ENCODE assay signal across 9 mouse cellular contexts in the genomic region with DNA sequence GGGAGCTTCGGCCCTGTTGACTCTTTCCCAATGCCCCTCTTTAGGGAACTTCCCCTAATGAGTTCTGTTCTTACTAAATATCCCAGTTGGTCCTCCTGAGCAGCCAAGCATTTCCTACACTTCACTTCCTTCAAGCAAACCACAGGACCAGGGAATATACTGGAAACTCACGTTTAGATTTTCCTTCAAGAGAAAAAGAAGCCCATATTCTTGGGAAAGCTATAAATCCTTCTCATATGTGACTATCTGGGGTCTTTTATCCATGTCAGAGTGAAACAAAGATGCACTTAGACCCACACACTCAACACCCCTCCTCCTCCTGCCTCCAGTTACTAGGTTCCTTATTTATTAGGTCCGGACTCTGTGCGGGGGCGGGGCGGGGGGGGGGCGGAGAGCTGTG. TPM values are rescaled to one million over a fixed set of nuclear protein-coding genes. Genes with fewer than 3 reads are reported as not detected.
DNase-seq lines count a peak whose midpoint lies in the region; ATAC-seq and TF ChIP-seq lines count a peak whose summit lies in the region.
"Had no signal": no experiment of that assay in that cellular context is flagged by ENCODE, and none has a peak within 500 bp of the region (broad histone marks: within the 10 kb centered on the region; RNA-seq: fewer than 3 reads in every experiment).

No protein-coding gene starts in this region.

- no peak for DNase-seq in gastrocnemius, adult 2 months
- no peak for DNase-seq in gastrocnemius, postnatal 14 days
- DNase-seq in neural tube, embryonic 11.5 days (ENCODE audit: low spot score), result no peak
- DNase-seq in neural tube, embryonic 10.5 days (ENCODE audit: extremely low spot score, low spot score), result no peak
- no peak for DNase-seq in liver, embryonic 13.5 days
- DNase-seq in spleen, postnatal 4 days (ENCODE audit: low spot score in 2 of 2), result no peak
- no peak for DNase-seq in right cerebral cortex, adult 18-20 months
- no peak for DNase-seq in layer of hippocampus, postnatal 10 days (ENCODE audit: low spot score in 2 of 2)
- DNase-seq: kidney, postnatal 4 days had no signal

- H3K4me3 ChIP-seq in gastrocnemius, adult 2 months, result peak overlapping the region; percentile 68
- peak overlapping the region; percentile 59 for H3K4me3 ChIP-seq in neural tube, embryonic 11.5 days (ENCODE audit: low read depth, low read length)
- no peak overlapping the region for H3K4me3 ChIP-seq in liver, embryonic 13.5 days (replicated peaks)

- no peaks in the 10 kb centered on the region for H3K4me1 ChIP-seq in neural tube, embryonic 11.5 days (ENCODE audit: control insufficient read depth, insufficient read depth, low read length)
- H3K4me1 ChIP-seq in liver, embryonic 13.5 days (replicated peaks), result no peaks in the 10 kb centered on the region

- no peak for TF ChIP-seq CTCF in gastrocnemius, adult 2 months (IDR thresholded peaks at IDR 0.05)

- H3K27me3 ChIP-seq in neural tube, embryonic 11.5 days (ENCODE audit: control insufficient read depth, insufficient read depth, low read length), result no peaks in the 10 kb centered on the region
- peaks cover 19% of the 10 kb centered on the region for H3K27me3 ChIP-seq in liver, embryonic 13.5 days

- intact Hi-C loops in gastrocnemius, adult 2 months (cut with DNase I), result no loop called here
- intact Hi-C loops in gastrocnemius, postnatal 14 days (cut with DNase I; ENCODE audit: low total_unique reads), result no loop called here

- H3K27ac ChIP-seq in gastrocnemius, adult 2 months, result no peak overlapping the region
- no peak overlapping the region for H3K27ac ChIP-seq in neural tube, embryonic 11.5 days (ENCODE audit: low read depth, low read length)
- H3K27ac ChIP-seq in liver, embryonic 13.5 days, result no peak overlapping the region

- H3K9me3 ChIP-seq in neural tube, embryonic 11.5 days (ENCODE audit: control insufficient read depth, low read length), result no peaks in the 10 kb centered on the region
- H3K9me3 ChIP-seq in liver, embryonic 13.5 days (replicated peaks), result no peaks in the 10 kb centered on the region

- H3K36me3 ChIP-seq in neural tube, embryonic 11.5 days (ENCODE audit: control insufficient read depth, insufficient read depth, low read length), result no peaks in the 10 kb centered on the region
- no peaks in the 10 kb centered on the region for H3K36me3 ChIP-seq in liver, embryonic 13.5 days

- peak overlapping the region; percentile 66; the same call in 1 of the 2 replicates for H3K9ac ChIP-seq in neural tube, embryonic 11.5 days (ENCODE audit: low read length)
- no peak overlapping the region for H3K9ac ChIP-seq in liver, embryonic 13.5 days

- peak overlapping the region; percentile 69 for H3K4me2 ChIP-seq in neural tube, embryonic 11.5 days (ENCODE audit: low read depth)
- peak overlapping the region; percentile 53 for H3K4me2 ChIP-seq in liver, embryonic 13.5 days

- WGBS in neural tube, embryonic 11.5 days, result 8% methylated on average over 7 of the region's 7 CpGs
- 2% methylated on average over 7 of the region's 7 CpGs for WGBS in liver, embryonic 13.5 days (ENCODE audit: insufficient replicate concordance)

- no peak for ATAC-seq in neural tube, embryonic 11.5 days (ENCODE audit: insufficient read depth, low FRiP score, low TSS enrichment)
- no peak for ATAC-seq in liver, embryonic 13.5 days (ENCODE audit: low read depth)

RNA-seq across cellular contexts. Expression of gene Grik2, which starts 6.5 kb away (rescaled TPM):
- total RNA-seq in gastrocnemius, adult 2 months (2021), result under 1 TPM in 1 of 2 experiments, not detected in 1; 0.41 TPM
- under 1 TPM; 0.44 to 0.49 TPM for total RNA-seq in gastrocnemius, postnatal 14 days (2021)
- polyA plus RNA-seq in neural tube, embryonic 11.5 days (2014; fragmentation: Nextera tagmentation; extraction: Ambion mirVana), result 7.8 and 7.9 TPM in 2 replicates
- polyA plus RNA-seq in liver, embryonic 13.5 days (2015; fragmentation: Nextera tagmentation; extraction: Ambion mirVana), result 0.08 and 0.14 TPM in 2 replicates
- total RNA-seq in layer of hippocampus, postnatal 10 days (2021), result 100 to 1,000 TPM; 102 to 104 TPM

Comparison
In these comparisons a context has a peak if more than half of its experiments do, and no peak if none do; other contexts are left out.
1. RNA of gene Grik2, which starts 6.5 kb away (total RNA-seq): 102 to 104 TPM in layer of hippocampus, postnatal 10 days; 0.44 to 0.49 TPM in gastrocnemius, postnatal 14 days and 0.41 TPM in gastrocnemius, adult 2 months; every median in the first group is over 10 times any median in the second.